Mouse (Mus musculus) heart, embryonic 15.5 days (tissue): ENCODE results near the gene Ell. TPM values are rescaled to one million over a fixed set of nuclear protein-coding genes. Genes with fewer than 3 reads are reported as not detected.
A peak's percentile ranks its signal among the peaks of the same experiment; 100 is the strongest.

Source experiments
- ATAC-seq: fragments of 200-750 bp; cut with Nextera tagmentation; replicated peaks from 2 replicates; pipeline ENCODE4 v1.8.0; 2017; ENCODE audit warnings: low read depth, moderate TSS enrichment; ENCODE audit not compliant: insufficient number of reproducible peaks, insufficient read depth, low FRiP score
- H3K27ac ChIP-seq: fragments of 300-500 bp; sonication (generic); 2 replicates; pipeline ENCODE4 v1.5.1; 2015; ENCODE audit warnings: mild to moderate bottlenecking, inconsistent platforms
- H3K27me3 ChIP-seq: fragments of 300-500 bp; sonication (generic); 2 replicates; pipeline ENCODE4 v1.6.1; 2015; ENCODE audit warnings: inconsistent platforms
- H3K36me3 ChIP-seq: fragments of 300-500 bp; sonication (generic); 2 replicates; pipeline ENCODE4 v1.6.1; 2015; ENCODE audit warnings: mild to moderate bottlenecking, inconsistent platforms
- H3K4me1 ChIP-seq: fragments of 300-500 bp; sonication (generic); replicated peaks from 2 replicates; pipeline ENCODE4 v1.6.1; 2015; ENCODE audit warnings: inconsistent platforms
- H3K4me2 ChIP-seq: fragments of 300-500 bp; sonication (generic); 2 replicates; pipeline ENCODE4 v1.6.1; 2015; ENCODE audit warnings: inconsistent platforms, mild to moderate bottlenecking, moderate library complexity
- H3K4me3 ChIP-seq: fragments of 300-500 bp; sonication (generic); 2 replicates; pipeline ENCODE4 v1.5.1; 2015; ENCODE audit warnings: mild to moderate bottlenecking, inconsistent platforms
- H3K9ac ChIP-seq: fragments of 300-500 bp; sonication (generic); 2 replicates; pipeline ENCODE4 v1.6.1; 2015; ENCODE audit warnings: mild to moderate bottlenecking, inconsistent platforms
- H3K9me3 ChIP-seq: fragments of 300-500 bp; sonication (generic); replicated peaks from 2 replicates; pipeline ENCODE4 v1.6.1; 2016; ENCODE audit warnings: inconsistent platforms
- WGBS: fragments of 180-500 bp; shearing (Covaris S2); methylation state at CpG from one replicate; pipeline ENCODE4 v1.1.7; 2015; ENCODE audit warnings: mixed read lengths; 5-methylcytosine and 5-hydroxymethylcytosine counted together
- polyA plus RNA-seq: library from polyadenylated mRNA; unstranded; fragments of >200 nt; fragmentation: Nextera tagmentation; extraction: Ambion mirVana; gene quantifications from 2 replicates; pipeline ENCODE4 v1.2.1, GENCODE M21; 2015

Gene Ell
- polyA plus RNA-seq, 1 experiment from 2014 or later, result 10.8 TPM

DNA sequence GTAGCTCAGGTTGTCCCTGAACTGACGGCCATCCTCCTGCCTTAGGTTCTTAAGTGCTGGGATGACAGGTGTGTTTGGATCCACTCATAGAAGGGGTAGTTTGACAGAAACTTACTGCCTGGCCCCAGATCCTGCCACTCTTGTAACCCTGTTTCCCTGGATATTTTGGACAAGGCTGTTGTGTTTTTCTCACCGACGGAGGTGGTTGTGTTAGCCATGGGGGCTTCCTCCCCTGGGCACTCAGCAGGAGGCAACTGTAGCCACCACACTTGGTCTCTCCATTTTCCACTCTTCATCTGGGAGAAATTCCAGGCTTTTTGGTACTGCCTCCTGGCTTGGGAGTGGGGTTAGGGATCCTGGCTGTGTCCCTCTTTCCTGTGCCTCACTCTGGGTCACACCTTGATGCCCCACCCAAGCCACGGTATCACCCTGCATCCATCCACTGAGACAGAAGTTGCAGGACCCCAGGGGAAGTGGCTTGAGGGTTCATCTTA lies 803 bp downstream of the Ell start:
- Histone ChIP-seq H3K27ac (peak overlapping the region; percentile 96), H3K4me3 (peak overlapping the region; percentile 89), H3K9me3 (no peaks in the 10 kb centered on the region), H3K4me1 (peaks cover 40% of the 10 kb centered on the region), H3K27me3 (no peaks in the 10 kb centered on the region), H3K36me3 (peaks cover 16% of the 10 kb centered on the region), H3K4me2 (peak overlapping the region; percentile 93), H3K9ac (peak overlapping the region; percentile 91)
- no peak for ATAC-seq
- WGBS, result 7% methylated on average over 4 of the region's 4 CpGs

DNA sequence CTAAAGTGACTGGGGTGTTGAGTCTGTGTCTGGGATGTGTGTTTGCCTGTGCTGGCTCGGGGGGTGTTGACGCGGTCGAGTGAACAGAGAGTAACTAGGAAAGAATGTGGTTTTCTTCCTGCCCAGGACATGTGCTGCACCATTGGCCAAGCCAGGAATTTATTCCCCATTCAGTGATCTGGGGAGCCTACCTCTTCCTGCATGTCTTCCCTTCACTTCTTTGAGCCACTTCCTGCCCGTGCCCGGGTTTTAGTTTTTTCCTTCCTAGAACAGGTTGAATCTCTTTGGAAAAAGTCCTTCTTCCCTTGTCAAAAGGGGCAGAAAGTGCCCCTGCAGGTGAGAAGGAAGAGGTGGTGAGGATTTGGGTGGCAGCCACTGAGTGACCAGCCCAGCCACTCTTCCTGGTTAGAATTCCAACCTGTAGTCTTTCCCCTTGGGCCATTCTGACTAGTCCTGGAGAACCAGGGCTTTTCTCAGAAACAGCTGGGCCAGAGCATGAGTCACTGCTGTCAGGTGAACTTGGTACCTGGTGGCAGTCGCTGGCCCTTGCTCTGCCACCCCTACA lies 1.3 kb downstream of the Ell start:
- WGBS, result 28% methylated on average over 7 of the region's 7 CpGs
- H3K9ac ChIP-seq, result peak overlapping the region; percentile 91
- H3K27me3 ChIP-seq, result no peaks in the 10 kb centered on the region
- peak overlapping the region; percentile 93 for H3K4me2 ChIP-seq
- no peak for ATAC-seq
- H3K4me3 ChIP-seq, result peak overlapping the region; percentile 89
- H3K4me1 ChIP-seq, result peaks cover 40% of the 10 kb centered on the region
- peak overlapping the region; percentile 96 for H3K27ac ChIP-seq
- H3K9me3 ChIP-seq, result no peaks in the 10 kb centered on the region
- peaks cover 15% of the 10 kb centered on the region for H3K36me3 ChIP-seq

DNA sequence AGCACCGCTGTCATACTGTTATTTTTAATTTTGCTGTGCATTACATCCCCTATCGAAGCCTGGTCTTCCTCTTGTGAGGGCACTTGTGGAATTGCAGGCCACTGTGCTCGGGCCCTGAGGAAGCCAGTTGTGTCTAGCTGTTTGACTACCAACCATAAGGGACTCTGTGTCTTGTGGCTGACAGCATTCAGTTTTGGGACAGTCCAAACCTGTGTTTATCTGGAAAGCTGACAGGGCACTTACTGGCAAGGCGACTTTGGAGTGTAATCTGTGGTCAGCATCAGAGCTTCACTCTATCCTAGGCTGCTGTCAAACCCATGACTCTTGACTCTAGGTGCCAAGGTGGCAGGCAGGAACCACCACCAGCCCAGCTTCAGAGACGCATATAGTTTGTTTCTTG lies 1.8 kb downstream of the Ell start:
- no peak for ATAC-seq
- H3K27ac ChIP-seq, result peak overlapping the region; percentile 43; the same call in 1 of the 2 replicates
- H3K4me3 ChIP-seq, result peak overlapping the region; percentile 89
- H3K36me3 ChIP-seq, result peaks cover 10% of the 10 kb centered on the region
- H3K4me1 ChIP-seq, result peaks cover 40% of the 10 kb centered on the region
- H3K9ac ChIP-seq, result peak overlapping the region; percentile 91; the same call in 1 of the 2 replicates
- no peaks in the 10 kb centered on the region for H3K9me3 ChIP-seq
- peak overlapping the region; percentile 93 for H3K4me2 ChIP-seq
- 50% methylated on average over 5 of the region's 5 CpGs for WGBS
- H3K27me3 ChIP-seq, result no peaks in the 10 kb centered on the region

DNA sequence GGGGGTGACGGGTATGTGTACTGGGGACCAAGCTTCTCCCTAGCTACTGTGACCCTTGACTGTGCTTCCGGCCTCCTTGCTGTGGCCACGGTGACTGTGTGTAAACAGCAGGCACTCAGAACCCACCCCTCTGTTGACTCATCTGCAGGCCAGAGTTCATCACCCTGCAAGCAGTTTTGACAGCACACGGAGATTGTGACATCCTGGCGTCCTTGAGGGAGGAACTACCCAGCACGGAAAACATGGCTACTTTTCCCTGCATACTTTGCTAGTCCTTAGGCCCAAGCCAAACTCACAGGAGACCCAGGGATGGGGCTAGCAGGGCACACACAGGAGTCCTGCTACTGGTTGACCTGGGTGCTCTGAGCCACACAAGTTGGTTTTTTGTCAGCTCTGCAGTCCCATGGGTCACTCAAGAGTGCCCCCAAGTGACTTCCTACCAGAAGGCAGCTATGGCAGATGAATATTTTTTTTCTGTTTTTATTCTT lies 5.0 kb downstream of the Ell start:
- H3K9ac ChIP-seq, result no peak overlapping the region
- WGBS, result 56% methylated on average over 6 of the region's 6 CpGs
- H3K9me3 ChIP-seq, result no peaks in the 10 kb centered on the region
- no peak overlapping the region for H3K27ac ChIP-seq
- H3K4me3 ChIP-seq, result no peak overlapping the region
- H3K36me3 ChIP-seq, result no peaks in the 10 kb centered on the region
- no peak for ATAC-seq
- peaks cover 44% of the 10 kb centered on the region for H3K4me1 ChIP-seq
- H3K4me2 ChIP-seq, result no peak overlapping the region
- no peaks in the 10 kb centered on the region for H3K27me3 ChIP-seq

DNA sequence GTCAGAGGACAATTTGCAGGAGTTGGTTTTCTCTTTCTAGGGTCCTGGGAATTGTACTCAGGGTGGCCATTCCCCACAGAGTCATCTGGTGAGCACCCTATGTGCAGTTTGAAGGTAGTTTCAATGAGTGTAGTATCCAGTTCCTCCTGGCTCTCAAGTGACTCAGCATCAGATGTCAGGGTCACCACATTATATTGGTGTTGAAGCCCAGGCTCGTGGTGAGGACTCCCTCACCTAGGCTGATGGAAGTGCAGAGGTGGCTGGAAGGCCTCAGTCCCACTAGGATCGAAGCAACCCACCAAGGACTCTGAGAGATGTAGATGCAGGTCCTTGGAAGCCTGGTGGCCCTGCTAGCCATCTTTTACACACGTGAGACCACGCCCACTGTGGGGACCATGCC lies 7.2 kb downstream of the Ell start:
- WGBS, result 72% methylated on average over 4 of the region's 4 CpGs
- H3K9ac ChIP-seq, result no peak overlapping the region

DNA sequence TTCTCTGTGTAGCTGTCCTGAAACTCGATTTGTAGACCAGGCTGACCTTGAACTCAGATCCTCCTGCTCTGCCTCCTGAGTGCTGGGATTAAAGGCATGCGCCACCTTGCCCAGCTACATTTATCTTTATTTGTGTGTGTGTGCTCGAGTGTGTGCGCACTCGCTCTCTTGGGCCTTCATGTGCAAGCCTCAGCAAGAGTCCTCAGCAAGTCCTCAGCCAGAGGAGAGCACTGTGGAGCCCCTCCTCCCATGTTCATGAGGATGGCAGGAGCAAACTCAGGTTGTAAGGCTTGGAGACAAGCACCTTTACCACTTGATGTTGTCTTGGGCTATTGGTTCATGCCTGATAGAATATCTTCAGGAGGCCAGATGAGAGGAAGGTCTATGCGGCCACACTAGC lies 8.5 kb downstream of the Ell start:
- peaks cover 39% of the 10 kb centered on the region for H3K4me1 ChIP-seq
- H3K9me3 ChIP-seq, result no peaks in the 10 kb centered on the region
- no peak overlapping the region for H3K4me3 ChIP-seq
- no peaks in the 10 kb centered on the region for H3K27me3 ChIP-seq
- ATAC-seq, result no peak
- no peak overlapping the region for H3K4me2 ChIP-seq
- H3K36me3 ChIP-seq, result no peaks in the 10 kb centered on the region
- WGBS, result 86% methylated on average over 6 of the region's 6 CpGs
- H3K9ac ChIP-seq, result no peak overlapping the region
- 0 out of 2 replicates have a peak overlapping the region, but pooled peaks have one; percentile 0 for H3K27ac ChIP-seq

More for the DNA sequence above, 7.2 kb downstream of the Ell start:
- Histone ChIP-seq H3K9me3 (no peaks in the 10 kb centered on the region), H3K36me3 (no peaks in the 10 kb centered on the region), H3K4me1 (peaks cover 36% of the 10 kb centered on the region), H3K27me3 (no peaks in the 10 kb centered on the region), H3K4me2 (no peak overlapping the region), H3K27ac (no peak overlapping the region), H3K4me3 (no peak overlapping the region)
- ATAC-seq, result no peak

DNA sequence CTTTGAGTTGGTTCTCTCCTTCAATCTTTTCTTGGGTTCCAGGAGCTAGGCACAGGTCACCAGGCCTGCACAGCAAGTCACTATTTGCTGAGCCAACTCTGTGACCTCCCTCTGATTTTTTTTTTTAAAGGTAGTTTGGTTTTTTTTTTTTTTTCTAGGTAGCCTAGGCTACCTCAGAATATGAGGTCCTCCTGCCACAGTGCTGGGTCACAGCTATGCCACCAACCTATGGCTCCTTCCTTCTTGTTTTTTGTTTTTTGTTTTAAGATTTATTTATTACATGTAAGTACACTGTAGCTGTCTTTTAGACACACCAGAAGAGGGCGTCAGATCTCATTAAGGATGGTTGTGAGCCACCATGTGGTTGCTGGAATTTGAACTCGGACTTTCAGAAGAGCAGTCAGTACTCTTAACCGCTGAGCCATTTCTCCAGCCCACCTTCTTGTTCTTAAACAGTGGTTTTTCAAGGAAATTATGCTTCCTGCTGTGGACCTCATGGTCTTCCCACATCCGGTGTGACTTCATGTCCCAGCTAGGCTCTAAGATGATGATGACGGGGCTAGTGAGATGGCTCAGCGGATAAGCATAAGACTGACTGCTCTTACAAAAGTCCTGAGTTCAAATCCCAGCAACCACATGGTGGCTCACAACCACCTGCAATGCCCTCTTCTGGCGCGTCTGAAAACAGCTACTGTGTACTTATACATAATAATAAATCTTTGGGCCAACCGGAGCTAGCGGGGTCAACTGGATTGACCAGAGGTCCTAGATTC lies 10.3 kb downstream of the Ell start:
- H3K27me3 ChIP-seq, result no peaks in the 10 kb centered on the region

DNA sequence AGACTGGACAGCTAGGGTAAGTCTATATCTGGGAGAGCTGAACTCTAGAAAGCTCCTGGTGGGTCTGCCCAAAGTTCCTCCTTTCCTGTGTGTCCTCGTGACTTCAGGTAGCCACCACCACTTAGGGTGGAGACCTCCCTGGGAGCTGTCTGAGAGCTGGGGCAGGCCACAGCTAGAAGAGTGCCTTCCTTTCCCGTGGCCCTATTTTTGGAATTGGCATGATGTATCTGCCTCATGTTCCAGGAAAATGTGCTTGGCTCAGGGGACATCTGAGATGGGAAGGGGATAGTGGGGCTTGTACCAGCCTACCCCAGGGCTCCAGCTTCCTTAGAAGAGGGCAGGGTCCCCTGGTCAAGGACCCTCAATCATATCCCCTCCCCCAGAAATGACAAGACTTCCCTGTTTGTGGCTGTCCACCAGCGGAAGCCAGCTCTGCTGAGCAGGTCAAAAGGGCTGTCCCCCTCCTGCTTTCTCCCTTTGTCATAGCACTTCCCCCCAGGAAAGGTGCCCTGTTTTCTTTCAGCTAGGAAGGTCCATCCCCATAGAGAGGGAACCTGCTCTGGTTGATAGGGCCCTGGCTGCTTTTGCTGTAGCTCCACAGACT lies 12.4 kb downstream of the Ell start:
- H3K4me1 ChIP-seq, result peaks cover 53% of the 10 kb centered on the region
- no peaks in the 10 kb centered on the region for H3K36me3 ChIP-seq
- H3K9ac ChIP-seq, result no peak overlapping the region
- WGBS, result 33% methylated on average over 3 of the region's 3 CpGs
- H3K27me3 ChIP-seq, result no peaks in the 10 kb centered on the region
- no peaks in the 10 kb centered on the region for H3K9me3 ChIP-seq
- H3K4me2 ChIP-seq, result peak overlapping the region; percentile 35
- no peak overlapping the region for H3K4me3 ChIP-seq
- peak overlapping the region; percentile 73 for H3K27ac ChIP-seq
- ATAC-seq, result no peak

More for the DNA sequence above, 10.3 kb downstream of the Ell start:
- Histone ChIP-seq H3K36me3 (no peaks in the 10 kb centered on the region), H3K4me3 (no peak overlapping the region), H3K9ac (no peak overlapping the region), H3K4me1 (peaks cover 49% of the 10 kb centered on the region), H3K4me2 (no peak overlapping the region), H3K9me3 (no peaks in the 10 kb centered on the region), H3K27ac (no peak overlapping the region)
- ATAC-seq, result no peak
- WGBS, result 86% methylated on average over 10 of the region's 10 CpGs

DNA sequence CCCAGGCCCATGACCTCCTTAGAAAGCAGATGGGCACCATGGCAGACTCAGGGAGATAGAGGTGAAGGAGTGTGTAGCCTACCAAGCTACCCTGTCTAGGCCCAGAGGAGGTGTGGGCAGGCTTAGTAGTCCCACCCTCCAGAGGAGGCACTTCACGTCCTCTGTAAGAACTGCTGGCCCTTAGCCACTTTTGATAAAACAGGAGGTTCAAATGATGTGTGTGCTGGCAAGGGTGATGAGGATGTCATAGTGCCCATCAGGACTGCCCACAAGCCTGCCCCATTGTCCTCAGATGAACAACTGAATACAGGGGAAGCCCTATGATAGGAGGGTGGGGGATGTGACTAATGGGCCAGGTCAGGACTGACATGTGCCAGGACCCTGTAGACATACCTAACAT lies 13.6 kb downstream of the Ell start:
- WGBS, result 19% methylated on average over 1 of the region's 1 CpGs
- Histone ChIP-seq H3K4me1 (peaks cover 53% of the 10 kb centered on the region), H3K4me2 (no peak overlapping the region), H3K27ac (peak overlapping the region; percentile 73), H3K9me3 (no peaks in the 10 kb centered on the region), H3K9ac (no peak overlapping the region), H3K27me3 (no peaks in the 10 kb centered on the region), H3K36me3 (no peaks in the 10 kb centered on the region), H3K4me3 (no peak overlapping the region)
- ATAC-seq, result peak; percentile 39; the same call in 1 of the 2 replicates

DNA sequence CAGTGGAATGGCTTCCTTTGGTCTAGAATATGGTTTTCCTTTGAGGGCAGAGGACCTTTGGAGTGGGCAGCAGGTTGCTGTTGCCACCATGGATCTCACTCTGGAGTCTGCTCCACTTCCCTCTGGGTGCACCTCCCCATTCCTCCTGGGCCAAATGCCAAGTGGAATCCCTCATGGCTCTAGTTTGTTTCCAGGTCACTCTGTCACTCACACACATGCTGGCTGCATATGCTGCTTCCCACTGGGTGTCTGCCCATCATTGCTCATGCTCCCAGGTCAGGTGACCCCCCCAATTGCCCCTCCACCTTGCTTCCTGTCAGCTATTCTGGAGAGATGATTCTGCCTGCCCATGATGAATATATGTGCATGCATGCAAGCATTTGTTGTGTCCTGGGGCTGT lies 14.5 kb downstream of the Ell start:
- Histone ChIP-seq H3K4me2 (no peak overlapping the region), H3K36me3 (no peaks in the 10 kb centered on the region), H3K4me3 (no peak overlapping the region), H3K4me1 (peaks cover 59% of the 10 kb centered on the region), H3K27ac (peak overlapping the region; percentile 73), H3K27me3 (no peaks in the 10 kb centered on the region), H3K9me3 (no peaks in the 10 kb centered on the region), H3K9ac (no peak overlapping the region)
- peak; percentile 25; the same call in 1 of the 2 replicates for ATAC-seq

DNA sequence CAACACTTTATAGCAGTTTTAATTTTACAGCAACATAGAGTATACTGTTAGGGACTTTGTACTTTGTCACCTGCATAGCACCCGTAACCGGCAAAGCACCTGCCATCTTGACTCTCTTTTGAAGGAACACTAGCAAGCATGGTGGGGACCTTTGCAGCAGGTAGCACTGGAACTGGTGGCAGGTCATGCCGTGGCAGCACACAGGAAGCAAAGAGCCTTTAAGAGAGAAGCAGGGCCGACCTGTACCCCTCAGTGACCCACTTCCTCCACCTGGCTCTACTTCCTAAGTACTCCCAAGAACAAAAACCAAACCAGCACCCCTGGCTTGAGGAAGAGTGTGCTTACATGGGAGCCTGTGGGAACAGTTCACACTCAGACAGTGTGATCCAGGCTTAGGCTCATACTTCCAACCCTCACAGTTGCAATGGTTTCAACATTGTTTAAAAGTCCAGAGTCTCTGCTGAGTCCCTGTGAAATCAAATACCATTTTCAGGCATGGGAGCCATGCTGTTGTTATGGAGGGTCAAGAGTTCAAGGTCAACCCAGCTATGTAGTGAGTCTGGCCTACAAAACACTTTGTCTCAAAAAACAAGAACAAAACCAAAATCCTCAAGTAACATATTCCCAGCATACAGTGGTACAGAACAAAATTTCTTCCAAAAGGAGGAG lies 16.0 kb downstream of the Ell start:
- H3K4me1 ChIP-seq, result peaks cover 66% of the 10 kb centered on the region
- no peaks in the 10 kb centered on the region for H3K27me3 ChIP-seq
- no peaks in the 10 kb centered on the region for H3K36me3 ChIP-seq
- no peak overlapping the region for H3K9ac ChIP-seq
- no peak overlapping the region for H3K4me2 ChIP-seq
- H3K9me3 ChIP-seq, result no peaks in the 10 kb centered on the region
- WGBS, result 86% methylated on average over 4 of the region's 4 CpGs
- no peak overlapping the region for H3K4me3 ChIP-seq
- no peak for ATAC-seq
- H3K27ac ChIP-seq, result no peak overlapping the region
